Mouse (Mus musculus): Measurements from ENCODE around the gene Olfr701. TPM values are rescaled to one million over a fixed set of nuclear protein-coding genes. Genes with fewer than 3 reads are reported as not detected.

Olfr701 gene
- polyA plus RNA-seq (2014; fragmentation: Nextera tagmentation; extraction: Ambion mirVana), result not detected in 2 replicates

DNA sequence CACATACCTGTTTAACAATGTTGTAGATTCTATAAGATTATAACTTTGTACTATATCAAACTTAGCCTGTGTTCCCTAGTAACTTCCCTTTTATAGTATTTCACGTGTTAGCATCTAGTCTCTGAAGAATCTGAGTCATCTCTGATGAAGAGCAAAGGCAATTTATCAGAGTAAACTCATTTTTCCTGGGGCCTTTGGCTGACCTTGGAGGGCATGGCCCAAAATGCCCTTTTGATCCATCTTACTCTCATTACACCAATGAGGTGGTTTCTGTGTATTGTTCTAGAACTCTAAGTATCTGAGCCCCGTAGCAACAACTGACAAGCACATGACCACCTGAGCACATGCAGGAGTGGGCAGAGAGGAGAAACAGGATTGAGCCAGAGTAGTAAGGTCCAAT lies at the start of gene Olfr701:
Gene Olfr701 (plus strand): TSS at position 301 of the 400 bp plus-strand sequence.
- Histone ChIP-seq H3K36me3 (ENCODE audit: control insufficient read depth, insufficient read depth, low read length) (no peaks in the 10 kb centered on the region), H3K4me2 (ENCODE audit: low read length) (no peak within 1 kb of the TSS), H3K4me1 (ENCODE audit: control insufficient read depth in 2 of 2, insufficient read depth in 2 of 2, low read length in 2 of 2) (no peaks in the 10 kb centered on the region), H3K4me3 (ENCODE audit: control insufficient read depth in 1 of 2, insufficient read depth in 1 of 2, low read depth in 1 of 2, low read length in 2 of 2) (no peak within 1 kb of the TSS), H3K27ac (replicated peaks in 1 of 2; ENCODE audit: control insufficient read depth in 1 of 2, insufficient read depth in 1 of 2, low read depth in 2 of 2, low read length in 2 of 2) (no peak within 1 kb of the TSS), H3K9me3 (ENCODE audit: control insufficient read depth, low read length) (no peaks in the 10 kb centered on the region), H3K9ac (ENCODE audit: low read length) (no peak within 1 kb of the TSS), H3K27me3 (ENCODE audit: control insufficient read depth, insufficient read depth, low read length) (no peaks in the 10 kb centered on the region)
- WGBS, result 68% methylated on average over 2 of the region's 2 CpGs
- no peak for ATAC-seq (ENCODE audit: insufficient number of reproducible peaks, insufficient read depth, low FRiP score, low read depth)

DNA sequence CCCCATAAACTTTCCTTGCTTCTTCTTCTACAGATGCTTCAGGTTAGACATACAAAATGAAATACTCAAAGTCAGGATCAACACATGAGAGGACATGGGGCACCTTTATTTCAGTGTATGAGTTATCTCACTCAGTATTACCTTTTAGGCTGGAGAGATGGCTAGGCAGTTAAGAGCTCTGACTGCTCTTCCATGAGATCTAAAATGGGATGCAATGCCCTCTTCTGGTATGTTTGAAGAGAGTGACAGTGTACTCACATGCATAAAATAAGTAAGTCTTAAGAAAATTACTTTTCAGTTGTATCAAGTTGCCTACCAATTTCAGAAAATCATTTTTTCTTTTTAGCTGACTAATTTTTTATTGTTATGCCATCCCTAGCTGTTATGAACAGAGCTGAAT lies 25.6 kb upstream of the Olfr701 start:
- Histone ChIP-seq H3K36me3 (ENCODE audit: control insufficient read depth, insufficient read depth, low read length) (no peaks in the 10 kb centered on the region), H3K9ac (ENCODE audit: low read length) (no peak overlapping the region)
- no peak for ATAC-seq (ENCODE audit: insufficient number of reproducible peaks, insufficient read depth, low FRiP score, low read depth)

DNA sequence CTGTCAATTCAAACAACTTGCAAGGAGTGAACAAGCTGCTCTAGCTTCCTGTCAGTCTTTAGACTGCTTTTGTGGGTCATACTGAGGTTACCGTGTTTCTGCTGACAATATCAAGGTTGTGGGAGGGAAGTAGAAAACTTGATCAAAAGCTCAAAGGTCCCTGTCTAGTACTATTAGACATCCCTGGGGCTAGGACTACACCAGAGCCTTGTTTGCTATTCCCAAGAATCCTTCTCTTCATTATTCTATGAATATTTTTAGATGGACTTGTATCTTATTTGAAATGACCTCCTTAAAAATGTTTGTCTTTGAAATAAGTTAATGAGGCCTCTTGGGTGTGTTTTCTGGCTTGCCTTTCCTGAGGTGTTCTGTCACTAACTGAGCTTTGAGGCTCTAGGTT lies 20.8 kb upstream of the Olfr701 start, which contains the start of gene Olfr699:
Gene Olfr699 (minus strand): TSS at position 101 of the 400 bp plus-strand sequence.
- Histone ChIP-seq H3K4me1 (ENCODE audit: control insufficient read depth in 2 of 2, insufficient read depth in 2 of 2, low read length in 2 of 2) (no peaks in the 10 kb centered on the region), H3K27ac (replicated peaks in 1 of 2; ENCODE audit: control insufficient read depth in 1 of 2, insufficient read depth in 1 of 2, low read depth in 2 of 2, low read length in 2 of 2) (no peak within 1 kb of the TSS), H3K36me3 (ENCODE audit: control insufficient read depth, insufficient read depth, low read length) (no peaks in the 10 kb centered on the region), H3K4me2 (ENCODE audit: low read length) (no peak within 1 kb of the TSS), H3K4me3 (ENCODE audit: control insufficient read depth in 1 of 2, insufficient read depth in 1 of 2, low read depth in 1 of 2, low read length in 2 of 2) (no peak within 1 kb of the TSS), H3K9me3 (ENCODE audit: control insufficient read depth, low read length) (0 out of 2 replicates have a peak, but pooled peaks cover 3% of the 10 kb centered on the region), H3K9ac (ENCODE audit: low read length) (no peak within 1 kb of the TSS), H3K27me3 (ENCODE audit: control insufficient read depth, insufficient read depth, low read length) (no peaks in the 10 kb centered on the region)
- 81% methylated on average over 1 of the region's 1 CpGs for WGBS
- no peak for ATAC-seq (ENCODE audit: insufficient number of reproducible peaks, insufficient read depth, low FRiP score, low read depth)

More for the DNA sequence above, 25.6 kb upstream of the Olfr701 start:
- Histone ChIP-seq H3K9me3 (ENCODE audit: control insufficient read depth, low read length) (no peaks in the 10 kb centered on the region), H3K4me2 (ENCODE audit: low read length) (no peak overlapping the region), H3K4me3 (ENCODE audit: control insufficient read depth in 1 of 2, insufficient read depth in 1 of 2, low read depth in 1 of 2, low read length in 2 of 2) (no peak overlapping the region), H3K27me3 (ENCODE audit: control insufficient read depth, insufficient read depth, low read length) (no peaks in the 10 kb centered on the region), H3K4me1 (ENCODE audit: control insufficient read depth in 2 of 2, insufficient read depth in 2 of 2, low read length in 2 of 2) (no peaks in the 10 kb centered on the region), H3K27ac (replicated peaks in 1 of 2; ENCODE audit: control insufficient read depth in 1 of 2, insufficient read depth in 1 of 2, low read depth in 2 of 2, low read length in 2 of 2) (no peak overlapping the region)

GRCm38 (mm10) chr7:106808734-106809133 lies 5.2 kb upstream of the Olfr701 start, which contains the start of gene Olfr700:
Olfr700 (minus strand) TSS chr7:106808834.
- Histone ChIP-seq H3K4me2 (ENCODE audit: low read length) (no peak within 1 kb of the TSS), H3K4me1 (ENCODE audit: control insufficient read depth in 2 of 2, insufficient read depth in 2 of 2, low read length in 2 of 2) (no peaks in the 10 kb centered on the region), H3K9me3 (ENCODE audit: control insufficient read depth, low read length) (no peaks in the 10 kb centered on the region), H3K9ac (ENCODE audit: low read length) (no peak within 1 kb of the TSS), H3K27ac (replicated peaks in 1 of 2; ENCODE audit: control insufficient read depth in 1 of 2, insufficient read depth in 1 of 2, low read depth in 2 of 2, low read length in 2 of 2) (no peak within 1 kb of the TSS), H3K4me3 (ENCODE audit: control insufficient read depth in 1 of 2, insufficient read depth in 1 of 2, low read depth in 1 of 2, low read length in 2 of 2) (no peak within 1 kb of the TSS), H3K27me3 (ENCODE audit: control insufficient read depth, insufficient read depth, low read length) (no peaks in the 10 kb centered on the region), H3K36me3 (ENCODE audit: control insufficient read depth, insufficient read depth, low read length) (no peaks in the 10 kb centered on the region)
- no peak for ATAC-seq (ENCODE audit: insufficient number of reproducible peaks, insufficient read depth, low FRiP score, low read depth)
- 75% methylated on average over 1 of the region's 1 CpGs for WGBS

GRCm38 (mm10) chr7:106815775-106816174 lies 1.8 kb downstream of the Olfr701 start:
- no peaks in the 10 kb centered on the region for H3K9me3 ChIP-seq (ENCODE audit: control insufficient read depth, low read length)
- WGBS, result 31% methylated on average over 2 of the region's 2 CpGs
- no peak overlapping the region for H3K4me3 ChIP-seq (ENCODE audit: control insufficient read depth in 1 of 2, insufficient read depth in 1 of 2, low read depth in 1 of 2, low read length in 2 of 2)
- no peak overlapping the region for H3K4me2 ChIP-seq (ENCODE audit: low read length)
- no peaks in the 10 kb centered on the region for H3K4me1 ChIP-seq (ENCODE audit: control insufficient read depth in 2 of 2, insufficient read depth in 2 of 2, low read length in 2 of 2)
- H3K9ac ChIP-seq (ENCODE audit: low read length), result no peak overlapping the region
- no peaks in the 10 kb centered on the region for H3K36me3 ChIP-seq (ENCODE audit: control insufficient read depth, insufficient read depth, low read length)
- ATAC-seq (ENCODE audit: insufficient number of reproducible peaks, insufficient read depth, low FRiP score, low read depth), result no peak
- no peak overlapping the region for H3K27ac ChIP-seq (replicated peaks in 1 of 2; ENCODE audit: control insufficient read depth in 1 of 2, insufficient read depth in 1 of 2, low read depth in 2 of 2, low read length in 2 of 2)
- H3K27me3 ChIP-seq (ENCODE audit: control insufficient read depth, insufficient read depth, low read length), result no peaks in the 10 kb centered on the region

DNA sequence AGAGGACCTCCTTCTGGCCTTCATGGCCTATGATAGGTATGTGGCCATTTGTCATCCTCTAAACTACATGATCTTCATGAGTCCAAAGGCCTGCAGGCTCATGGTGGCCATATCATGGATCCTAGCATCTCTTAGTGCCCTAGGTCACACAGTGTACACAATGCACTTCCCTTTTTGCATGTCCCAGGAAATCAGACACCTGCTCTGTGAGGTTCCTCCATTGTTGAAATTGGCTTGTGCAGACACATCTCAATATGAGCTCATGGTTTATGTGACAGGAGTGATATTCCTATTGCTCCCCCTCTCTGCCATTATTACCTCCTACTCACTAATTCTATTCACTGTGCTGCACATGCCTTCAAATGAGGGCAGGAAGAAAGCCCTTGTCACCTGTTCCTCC lies 4.5 kb downstream of the Olfr701 start:
- Histone ChIP-seq H3K27me3 (ENCODE audit: control insufficient read depth, insufficient read depth, low read length) (no peaks in the 10 kb centered on the region), H3K4me3 (ENCODE audit: control insufficient read depth in 1 of 2, insufficient read depth in 1 of 2, low read depth in 1 of 2, low read length in 2 of 2) (no peak overlapping the region), H3K36me3 (ENCODE audit: control insufficient read depth, insufficient read depth, low read length) (no peaks in the 10 kb centered on the region), H3K9ac (ENCODE audit: low read length) (no peak overlapping the region), H3K9me3 (ENCODE audit: control insufficient read depth, low read length) (no peaks in the 10 kb centered on the region), H3K27ac (replicated peaks in 1 of 2; ENCODE audit: control insufficient read depth in 1 of 2, insufficient read depth in 1 of 2, low read depth in 2 of 2, low read length in 2 of 2) (no peak overlapping the region), H3K4me1 (ENCODE audit: control insufficient read depth in 2 of 2, insufficient read depth in 2 of 2, low read length in 2 of 2) (no peaks in the 10 kb centered on the region), H3K4me2 (ENCODE audit: low read length) (no peak overlapping the region)
- ATAC-seq (ENCODE audit: insufficient number of reproducible peaks, insufficient read depth, low FRiP score, low read depth), result no peak

GRCm38 (mm10) chr7:106833793-106834192 lies 19.9 kb downstream of the Olfr701 start, which contains the start of gene Olfr702:
Olfr702 (minus strand) TSS chr7:106833893.
- Histone ChIP-seq H3K4me3 (ENCODE audit: control insufficient read depth in 1 of 2, insufficient read depth in 1 of 2, low read depth in 1 of 2, low read length in 2 of 2) (no peak within 1 kb of the TSS), H3K9ac (ENCODE audit: low read length) (no peak within 1 kb of the TSS), H3K27me3 (ENCODE audit: control insufficient read depth, insufficient read depth, low read length) (no peaks in the 10 kb centered on the region), H3K4me1 (ENCODE audit: control insufficient read depth in 2 of 2, insufficient read depth in 2 of 2, low read length in 2 of 2) (no peaks in the 10 kb centered on the region), H3K9me3 (ENCODE audit: control insufficient read depth, low read length) (no peaks in the 10 kb centered on the region), H3K4me2 (ENCODE audit: low read length) (no peak within 1 kb of the TSS), H3K36me3 (ENCODE audit: control insufficient read depth, insufficient read depth, low read length) (no peaks in the 10 kb centered on the region), H3K27ac (replicated peaks in 1 of 2; ENCODE audit: control insufficient read depth in 1 of 2, insufficient read depth in 1 of 2, low read depth in 2 of 2, low read length in 2 of 2) (no peak within 1 kb of the TSS)
- ATAC-seq (ENCODE audit: insufficient number of reproducible peaks, insufficient read depth, low FRiP score, low read depth), result no peak

- ATAC-seq (ENCODE audit: insufficient number of reproducible peaks, insufficient read depth, low FRiP score, low read depth), result no peak
- H3K4me3 ChIP-seq (ENCODE audit: control insufficient read depth in 1 of 2, insufficient read depth in 1 of 2, low read depth in 1 of 2, low read length in 2 of 2), result no peak within 1 kb of the TSS
- H3K4me2 ChIP-seq (ENCODE audit: low read length), result no peak within 1 kb of the TSS
- no peak within 1 kb of the TSS for H3K27ac ChIP-seq (replicated peaks in 1 of 2; ENCODE audit: control insufficient read depth in 1 of 2, insufficient read depth in 1 of 2, low read depth in 2 of 2, low read length in 2 of 2)
- H3K4me1 ChIP-seq (ENCODE audit: control insufficient read depth in 2 of 2, insufficient read depth in 2 of 2, low read length in 2 of 2), result no peaks in the 10 kb centered on the region
- H3K27me3 ChIP-seq (ENCODE audit: control insufficient read depth, insufficient read depth, low read length), result no peaks in the 10 kb centered on the region
- no peaks in the 10 kb centered on the region; the same call in 1 of the 2 replicates for H3K9me3 ChIP-seq (ENCODE audit: control insufficient read depth, low read length)
- 43% methylated on average over 2 of the region's 2 CpGs for WGBS
- H3K9ac ChIP-seq (ENCODE audit: low read length), result no peak within 1 kb of the TSS
- H3K36me3 ChIP-seq (ENCODE audit: control insufficient read depth, insufficient read depth, low read length), result no peaks in the 10 kb centered on the region
Measured at GRCm38 (mm10) chr7:106843060-106843459, 29.1 kb downstream of the Olfr701 start, which contains the start of gene Olfr703. Olfr703 (plus strand) TSS chr7:106843360.
